Mouse (Mus musculus) embryonic facial prominence, embryonic 11.5 days (tissue): Measurements from ENCODE around the gene Gm9970. TPM values are rescaled to one million over a fixed set of nuclear protein-coding genes. Genes with fewer than 3 reads are reported as not detected.

Experiments used
- ATAC-seq: fragments of 200-750 bp; cut with Nextera tagmentation; replicated peaks from 2 replicates; pipeline ENCODE4 v1.8.0; 2017; ENCODE audit warnings: low read depth; ENCODE audit not compliant: insufficient number of reproducible peaks, low FRiP score, low TSS enrichment
- DNase-seq: peaks from one replicate; pipeline ENCODE4 v3.0.0-alpha.2; 2015; ENCODE audit warnings: low spot score
- H3K27ac ChIP-seq: fragments of 300-500 bp; sonication (generic); replicated peaks from 2 replicates; pipeline ENCODE4 v1.5.1; 2014; ENCODE audit warnings: mild to moderate bottlenecking, low read depth, low read length, control low read depth
- H3K27me3 ChIP-seq: fragments of 300-500 bp; sonication (generic); 2 replicates; pipeline ENCODE4 v1.6.1; 2014; ENCODE audit warnings: mild to moderate bottlenecking, low read length, moderate library complexity, mixed read lengths; ENCODE audit not compliant: control insufficient read depth, insufficient read depth
- H3K36me3 ChIP-seq: fragments of 300-500 bp; sonication (generic); replicated peaks from 2 replicates; pipeline ENCODE4 v1.6.1; 2014; ENCODE audit warnings: low read depth, mild to moderate bottlenecking, low read length, moderate library complexity, mixed read lengths; ENCODE audit not compliant: control insufficient read depth, insufficient read depth
- H3K4me1 ChIP-seq: fragments of 300-500 bp; sonication (generic); 2 replicates; pipeline ENCODE4 v1.6.1; 2014; ENCODE audit warnings: low read length, mixed read lengths; ENCODE audit not compliant: control insufficient read depth, insufficient read depth
- H3K4me2 ChIP-seq: fragments of 300-500 bp; sonication (generic); 2 replicates; pipeline ENCODE4 v1.6.1; 2014; ENCODE audit warnings: low read depth, mild to moderate bottlenecking, control low read depth, low read length, moderate library complexity
- H3K4me3 ChIP-seq: fragments of 300-500 bp; sonication (generic); 2 replicates; pipeline ENCODE4 v1.5.1; 2014; ENCODE audit warnings: low read depth, low read length, control low read depth
- H3K9ac ChIP-seq: fragments of 300-500 bp; sonication (generic); replicated peaks from 2 replicates; pipeline ENCODE4 v1.6.1; 2014; ENCODE audit warnings: mild to moderate bottlenecking, control low read depth, low read length
- H3K9me3 ChIP-seq: fragments of 300-500 bp; sonication (generic); replicated peaks from 2 replicates; pipeline ENCODE4 v1.6.1; 2016; ENCODE audit warnings: mild to moderate bottlenecking, low read length, inconsistent platforms, mixed read lengths; ENCODE audit not compliant: control insufficient read depth
- WGBS: fragments of 180-500 bp; shearing (Covaris S2); extraction: QIAGEN DNeasy Blood & Tissue Kit; methylation state at CpG from one replicate; pipeline ENCODE4 v1.1.7; 2014; 5-methylcytosine and 5-hydroxymethylcytosine counted together
- polyA plus RNA-seq: library from polyadenylated mRNA; unstranded; fragments of >200 nt; fragmentation: Nextera tagmentation; extraction: Ambion mirVana; gene quantifications from 2 replicates; pipeline ENCODE4 v1.2.1, GENCODE M21; 2014

Gene Gm9970
- polyA plus RNA-seq: 0.57 and 0.58 TPM in 2 replicates

- Histone ChIP-seq H3K4me3 (peak within 1 kb of the TSS; percentile 93), H3K4me2 (peak within 1 kb of the TSS; percentile 71), H3K9me3 (no peaks in the 10 kb centered on the region), H3K9ac (peak within 1 kb of the TSS; percentile 94), H3K27me3 (no peaks in the 10 kb centered on the region), H3K36me3 (peaks cover 2% of the 10 kb centered on the region; the same call in 1 of the 2 replicates), H3K4me1 (no peaks in the 10 kb centered on the region), H3K27ac (peak within 1 kb of the TSS; percentile 96)
- ATAC-seq (peak; percentile 97), DNase-seq (peak; percentile 97)
- under 1% methylated on average over 64 of the region's 103 CpGs for WGBS
Measured at GRCm38 (mm10) chr5:31240637-31241521, at the start of gene Gm9970, which contains the start of gene Nrbp1. Gene Gm9970, minus strand, starts transcription at chr5:31241232. Gene Nrbp1, plus strand, starts transcription at chr5:31240864.

- no peaks in the 10 kb centered on the region for H3K4me1 ChIP-seq
- no peak overlapping the region for H3K4me3 ChIP-seq
- no peak overlapping the region for H3K27ac ChIP-seq
- H3K4me2 ChIP-seq: no peak overlapping the region; the same call in 1 of the 2 replicates
- no peaks in the 10 kb centered on the region for H3K27me3 ChIP-seq
- H3K36me3 ChIP-seq: no peaks in the 10 kb centered on the region; the same call in 1 of the 2 replicates
- H3K9ac ChIP-seq: no peak overlapping the region; the same call in 1 of the 2 replicates
- DNase-seq: no peak
- ATAC-seq: no peak
- WGBS: 84% methylated on average over 3 of the region's 3 CpGs
- H3K9me3 ChIP-seq: no peaks in the 10 kb centered on the region
Measured at GRCm38 (mm10) chr5:31289626-31290230, 48.7 kb upstream of the Gm9970 start.

- Histone ChIP-seq H3K9me3 (no peaks in the 10 kb centered on the region), H3K27ac (no peak overlapping the region)
Measured at GRCm38 (mm10) chr5:31288655-31289054, 47.6 kb upstream of the Gm9970 start.

GRCm38 (mm10) chr5:31288225-31288624 lies 47.2 kb upstream of the Gm9970 start:
- ATAC-seq (no peak), DNase-seq (no peak)
- no peak overlapping the region for H3K4me2 ChIP-seq
- no peaks in the 10 kb centered on the region for H3K9me3 ChIP-seq
- no peaks in the 10 kb centered on the region for H3K27me3 ChIP-seq
- H3K4me3 ChIP-seq: no peak overlapping the region
- H3K36me3 ChIP-seq: no peaks in the 10 kb centered on the region; the same call in 1 of the 2 replicates
- 77% methylated on average over 4 of the region's 4 CpGs for WGBS
- no peak overlapping the region for H3K27ac ChIP-seq
- no peaks in the 10 kb centered on the region for H3K4me1 ChIP-seq
- H3K9ac ChIP-seq: no peak overlapping the region

More at GRCm38 (mm10) chr5:31288655-31289054, 47.6 kb upstream of the Gm9970 start:
- no peak for ATAC-seq
- no peak for DNase-seq
- WGBS: 81% methylated on average over 3 of the region's 3 CpGs
- Histone ChIP-seq H3K4me2 (no peak overlapping the region), H3K4me1 (no peaks in the 10 kb centered on the region), H3K9ac (no peak overlapping the region), H3K4me3 (no peak overlapping the region), H3K27me3 (no peaks in the 10 kb centered on the region), H3K36me3 (no peaks in the 10 kb centered on the region; the same call in 1 of the 2 replicates)

GRCm38 (mm10) chr5:31279245-31279988 lies 38.4 kb upstream of the Gm9970 start:
- 87% methylated on average over 20 of the region's 20 CpGs for WGBS
- H3K36me3 ChIP-seq: no peaks in the 10 kb centered on the region; the same call in 1 of the 2 replicates

DNA sequence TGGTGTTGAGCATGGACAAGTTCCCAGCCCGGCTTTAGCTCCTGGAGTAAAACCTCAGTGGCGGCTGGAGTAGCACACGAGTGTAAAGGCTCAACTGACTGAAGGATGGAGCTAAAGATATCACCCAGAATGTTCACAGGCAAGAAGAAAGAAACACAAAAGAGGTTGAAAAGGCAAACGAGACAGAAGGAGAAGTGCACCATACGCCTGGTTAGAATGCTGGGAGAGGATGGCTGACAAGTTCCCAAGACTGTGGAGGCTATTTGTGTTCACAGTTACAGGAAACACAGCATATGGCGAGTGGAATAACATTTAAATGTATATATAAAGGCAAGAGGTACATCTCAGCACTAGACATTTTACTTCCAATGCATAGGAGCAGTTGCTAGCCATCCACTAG lies 32.0 kb upstream of the Gm9970 start:
- Histone ChIP-seq H3K9me3 (no peaks in the 10 kb centered on the region), H3K27me3 (no peaks in the 10 kb centered on the region), H3K4me3 (no peak overlapping the region), H3K36me3 (no peaks in the 10 kb centered on the region), H3K9ac (no peak overlapping the region), H3K4me2 (no peak overlapping the region), H3K4me1 (no peaks in the 10 kb centered on the region), H3K27ac (no peak overlapping the region)
- DNase-seq (no peak), ATAC-seq (no peak)
- 90% methylated on average over 6 of the region's 6 CpGs for WGBS

More at GRCm38 (mm10) chr5:31279245-31279988, 38.4 kb upstream of the Gm9970 start:
- Histone ChIP-seq H3K4me3 (no peak overlapping the region), H3K27ac (no peak overlapping the region), H3K9me3 (no peaks in the 10 kb centered on the region), H3K4me1 (no peaks in the 10 kb centered on the region), H3K9ac (no peak overlapping the region), H3K27me3 (no peaks in the 10 kb centered on the region), H3K4me2 (no peak overlapping the region)
- DNase-seq (no peak), ATAC-seq (no peak)

- 74% methylated on average over 6 of the region's 6 CpGs for WGBS
- no peak overlapping the region for H3K9ac ChIP-seq
- no peaks in the 10 kb centered on the region for H3K27me3 ChIP-seq
- H3K4me3 ChIP-seq: no peak overlapping the region
- DNase-seq: no peak
- H3K27ac ChIP-seq: no peak overlapping the region
- H3K9me3 ChIP-seq: no peaks in the 10 kb centered on the region
- no peaks in the 10 kb centered on the region for H3K36me3 ChIP-seq
- no peak overlapping the region for H3K4me2 ChIP-seq
- H3K4me1 ChIP-seq: no peaks in the 10 kb centered on the region
- no peak for ATAC-seq
Measured at GRCm38 (mm10) chr5:31267686-31268085, 26.7 kb upstream of the Gm9970 start.
